Mouse (Mus musculus) intestine, postnatal 0 days (tissue): ENCODE data around the gene Wscd1. TPM values are rescaled to one million over a fixed set of nuclear protein-coding genes. Genes with fewer than 3 reads are reported as not detected.

Experiments used
- ATAC-seq: fragments of 200-750 bp; cut with Nextera tagmentation; 2 replicates; pipeline ENCODE4 v1.8.0; 2017; ENCODE audit warnings: mild to moderate bottlenecking, moderate TSS enrichment, moderate library complexity
- H3K27ac ChIP-seq: fragments of 300-500 bp; sonication (generic); 2 replicates; pipeline ENCODE4 v1.5.1; 2014; ENCODE audit warnings: mild to moderate bottlenecking, low read depth, low read length, moderate library complexity
- H3K27me3 ChIP-seq: fragments of 300-500 bp; sonication (generic); replicated peaks from 2 replicates; pipeline ENCODE4 v1.6.1; 2014; ENCODE audit warnings: low read length, mixed read lengths; ENCODE audit not compliant: control insufficient read depth, insufficient read depth
- H3K36me3 ChIP-seq: fragments of 300-500 bp; sonication (generic); 2 replicates; pipeline ENCODE4 v1.6.1; 2014; ENCODE audit warnings: mild to moderate bottlenecking, moderate library complexity; ENCODE audit not compliant: control insufficient read depth, insufficient read depth
- H3K4me1 ChIP-seq: fragments of 300-500 bp; sonication (generic); replicated peaks from 2 replicates; pipeline ENCODE4 v1.6.1; 2014; ENCODE audit warnings: antibody characterized with exemption, low read length, mixed read lengths; ENCODE audit not compliant: control insufficient read depth, insufficient read depth
- H3K4me2 ChIP-seq: fragments of 300-500 bp; sonication (generic); replicated peaks from 2 replicates; pipeline ENCODE4 v1.6.1; 2014; ENCODE audit warnings: low read depth, mild to moderate bottlenecking, moderate library complexity
- H3K4me3 ChIP-seq: fragments of 300-500 bp; sonication (generic); 2 replicates; pipeline ENCODE4 v1.5.1; 2014; ENCODE audit warnings: low read depth, low read length
- H3K9ac ChIP-seq: fragments of 300-500 bp; sonication (generic); 2 replicates; pipeline ENCODE4 v1.6.1; 2014; ENCODE audit warnings: mild to moderate bottlenecking, low read depth, low read length
- H3K9me3 ChIP-seq: fragments of 300-500 bp; sonication (generic); 2 replicates; pipeline ENCODE4 v1.6.1; 2016; ENCODE audit warnings: mixed run types; ENCODE audit not compliant: control insufficient read depth
- CTCF ChIP-seq: sonication (generic); IDR thresholded peaks from 2 replicates; pipeline ENCODE4 v1.5.1; 2016; ENCODE audit warnings: low read depth, mild to moderate bottlenecking, control low read depth, antibody characterized with exemption, moderate library complexity
- WGBS: fragments of 180-500 bp; shearing (Covaris S2); extraction: QIAGEN DNeasy Blood & Tissue Kit; methylation state at CpG from one replicate; pipeline ENCODE4 v1.1.7; 2014; 5-methylcytosine and 5-hydroxymethylcytosine counted together
- polyA plus RNA-seq: library from polyadenylated mRNA; unstranded; fragments of >200 nt; fragmentation: Nextera tagmentation; extraction: Ambion mirVana; gene quantifications from 2 replicates; pipeline ENCODE4 v1.2.1, GENCODE M21; 2015

Gene Wscd1
- polyA plus RNA-seq, 1 experiment from 2014 or later: 1.6 TPM

DNA sequence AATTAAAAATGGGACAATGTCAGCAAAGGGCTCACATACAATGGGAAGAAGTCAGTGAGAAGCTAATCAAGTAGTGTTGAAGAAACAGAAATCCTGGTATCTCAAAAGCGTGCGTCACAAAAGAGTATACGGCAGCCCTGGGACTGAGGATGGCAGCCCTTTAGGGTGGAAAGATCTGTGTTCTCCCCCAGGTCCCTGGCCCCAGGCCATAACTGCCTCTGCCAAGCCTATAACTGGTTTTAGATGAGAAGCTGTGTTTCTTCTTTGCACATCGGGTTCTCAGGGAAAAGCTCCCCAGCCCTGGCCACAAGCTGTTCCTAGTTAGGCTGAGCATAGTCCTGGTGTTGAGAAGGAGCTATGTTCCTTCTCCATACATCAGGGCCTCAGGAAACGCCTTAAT is 72.3 kb downstream of the Wscd1 start:
- Histone ChIP-seq H3K4me2 (no peak overlapping the region), H3K4me1 (no peaks in the 10 kb centered on the region), H3K9me3 (no peaks in the 10 kb centered on the region), H3K36me3 (no peaks in the 10 kb centered on the region), H3K27ac (no peak overlapping the region), H3K27me3 (no peaks in the 10 kb centered on the region), H3K4me3 (no peak overlapping the region), H3K9ac (no peak overlapping the region)
- no peak for TF ChIP-seq CTCF
- ATAC-seq: no peak
- WGBS: 88% methylated on average over 5 of the region's 5 CpGs

DNA sequence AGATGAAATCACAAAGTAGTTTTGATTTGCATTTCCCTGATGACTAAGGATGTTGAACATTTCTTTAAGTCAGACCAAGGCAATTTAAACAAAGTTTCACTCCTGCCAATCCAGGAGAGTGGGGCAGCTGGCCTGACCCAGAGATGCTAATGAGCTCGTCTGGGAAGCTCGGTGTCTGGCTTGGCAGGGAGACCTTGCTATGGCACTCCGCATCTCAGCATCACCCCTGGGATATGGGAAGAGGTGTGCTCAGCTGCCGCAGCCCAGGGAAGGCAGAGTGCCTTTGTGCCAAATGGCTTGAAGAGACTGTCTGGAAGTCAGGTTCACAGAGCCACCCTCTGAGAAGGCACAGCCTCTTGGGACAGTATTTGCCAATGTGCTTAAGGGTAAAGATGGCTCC is 75.3 kb downstream of the Wscd1 start:
- Histone ChIP-seq H3K36me3 (no peaks in the 10 kb centered on the region), H3K4me1 (no peaks in the 10 kb centered on the region), H3K9me3 (no peaks in the 10 kb centered on the region), H3K27ac (no peak overlapping the region), H3K27me3 (no peaks in the 10 kb centered on the region), H3K9ac (no peak overlapping the region), H3K4me2 (no peak overlapping the region), H3K4me3 (no peak overlapping the region)
- TF ChIP-seq CTCF: no peak
- WGBS: 68% methylated on average over 4 of the region's 4 CpGs
- no peak for ATAC-seq
